Mouse (Mus musculus) MEL (cell line): ENCODE results near the gene Lsamp.

Experiments used
- CHD2 ChIP-seq: IDR thresholded peaks from 2 replicates; pipeline ENCODE4 v1.6.1; 2011; ENCODE audit warnings: low read length, improper control_type of control experiment
- CTCF ChIP-seq, 3 experiments: IDR thresholded peaks in 2 of 3; conservative IDR thresholded peaks in 1 of 3; 2 replicates each; pipeline ENCODE4 v1.5.1; 2011 to 2012; ENCODE audit warnings: low read length in 3 of 3, low read depth in 2 of 3, mild to moderate bottlenecking in 2 of 3, improper control_type of control experiment in 1 of 3, inconsistent platforms in 1 of 3, mixed read lengths in 1 of 3, moderate library complexity in 1 of 3; ENCODE audit not compliant: control insufficient read depth in 1 of 3, insufficient read depth in 1 of 3, poor library complexity in 1 of 3, severe bottlenecking in 1 of 3
- E2F4 ChIP-seq: IDR thresholded peaks from 2 replicates; pipeline ENCODE4 v1.6.1; 2011; ENCODE audit warnings: low read depth, low read length, improper control_type of control experiment, borderline replicate concordance
- MAFK ChIP-seq: IDR thresholded peaks from 2 replicates; pipeline ENCODE4 v1.6.1; 2011; ENCODE audit warnings: low read depth, mild to moderate bottlenecking, low read length, improper control_type of control experiment, borderline replicate concordance
- MEF2A ChIP-seq: IDR thresholded peaks from 2 replicates; pipeline ENCODE4 v1.6.1; 2014; ENCODE audit warnings: low read depth, mild to moderate bottlenecking, inconsistent platforms, low read length, improper control_type of control experiment; ENCODE audit not compliant: poor library complexity, insufficient replicate concordance, severe bottlenecking; ENCODE audit errors: extremely low read depth
- POLR2A ChIP-seq, 2 experiments: IDR thresholded peaks; 2 replicates each; pipeline ENCODE4 v1.6.1; 2011 to 2012; ENCODE audit warnings: low read length in 2 of 2, mild to moderate bottlenecking in 2 of 2, control low read depth in 1 of 2, improper control_type of control experiment in 1 of 2, low read depth in 1 of 2, moderate library complexity in 1 of 2; ENCODE audit not compliant: control insufficient read depth in 1 of 2, insufficient read depth in 1 of 2, poor library complexity in 1 of 2
- POLR2AphosphoS5 ChIP-seq: IDR thresholded peaks from 2 replicates; pipeline ENCODE4 v1.6.1; 2012; ENCODE audit warnings: low read depth, borderline replicate concordance, mild to moderate bottlenecking, inconsistent platforms, low read length, moderate library complexity, mixed read lengths
- ZC3H11A ChIP-seq: IDR thresholded peaks from 2 replicates; pipeline ENCODE4 v1.6.1; 2012; ENCODE audit warnings: low read depth, mild to moderate bottlenecking, inconsistent platforms, low read length, improper control_type of control experiment

- TF ChIP-seq CTCF (IDR thresholded peaks at IDR 0.05 in 2 of 3, conservative IDR thresholded peaks at IDR 0.05 in 1 of 3; ENCODE audit: control insufficient read depth in 1 of 3, insufficient read depth in 1 of 3, low read depth in 2 of 3, low read length in 3 of 3, poor library complexity in 1 of 3, severe bottlenecking in 1 of 3) (no peak), POLR2AphosphoS5 (no peak), E2F4 (no peak), ZC3H11A (no peak), MEF2A (no peak), POLR2A (IDR thresholded peaks at IDR 0.05; ENCODE audit: control insufficient read depth in 1 of 2, insufficient read depth in 1 of 2, low read depth in 1 of 2, low read length in 2 of 2, poor library complexity in 1 of 2) (no peak), CHD2 (no peak), MAFK (no peak)
Observed at GRCm38 (mm10) chr16:40194401-40194800, 210.2 kb downstream of the Lsamp start.
